ENCODE assay signal across 8 mouse cellular contexts in genomic region chr3:79842616-79843016, GRCm38 (mm10). TPM values are rescaled to one million over a fixed set of nuclear protein-coding genes. Genes with fewer than 3 reads are reported as not detected.
DNase-seq lines count a peak whose midpoint lies in the region; ATAC-seq and TF ChIP-seq lines count a peak whose summit lies in the region.

No protein-coding gene starts in this region.

- no peak for TF ChIP-seq RAD21 in CH12.LX (IDR thresholded peaks at IDR 0.05; ENCODE audit: low read depth, low read length)

- peak overlapping the region in 1 of 3 experiments; percentile 38 for H3K4me3 ChIP-seq in CH12.LX (replicated peaks in 1 of 3; ENCODE audit: low read depth in 2 of 3, low read length in 2 of 3, poor library complexity in 1 of 3)
- peak overlapping the region; percentile 48 for H3K4me3 ChIP-seq in forebrain, embryonic 15.5 days
- H3K4me3 ChIP-seq in layer of hippocampus, adult 2 months = peak overlapping the region; percentile 69
- peak overlapping the region; percentile 56 for H3K4me3 ChIP-seq in lung, embryonic 15.5 days
- H3K4me3 ChIP-seq in olfactory bulb, adult 2 months (ENCODE audit: insufficient read depth, low read depth, low read length) = peak overlapping the region; percentile 55

- no peaks in the 10 kb centered on the region for H3K27me3 ChIP-seq in CH12.LX (replicated peaks)
- H3K27me3 ChIP-seq in forebrain, embryonic 15.5 days = no peaks in the 10 kb centered on the region
- H3K27me3 ChIP-seq in lung, embryonic 15.5 days = no peaks in the 10 kb centered on the region

- H3K79me2 ChIP-seq in CH12.LX (replicated peaks; ENCODE audit: control insufficient read depth, extremely low read depth, insufficient read depth, poor library complexity, severe bottlenecking) = no peaks in the 10 kb centered on the region

- in situ Hi-C loops in CH12.LX (cut with MboI; ENCODE audit: low pct_ligation_motif_present, low pct_unique_long_range_greater_than_20kb, low sequenced_read_pairs) = no loop called here

- peak; percentile 22 for DNase-seq in CH12.LX (ENCODE audit: extremely low read depth)
- peak; percentile 59 for DNase-seq in cerebellum, adult 11 months
- peak; percentile 70 to 75 for DNase-seq in heart, postnatal 36 days
- peak; percentile 58 to 67 for DNase-seq in layer of hippocampus, adult 2 months (ENCODE audit: low spot score in 2 of 2)
- DNase-seq in thymus, postnatal 0 days (ENCODE audit: low spot score) = peak; percentile 78

- peak; percentile 91 for ATAC-seq in forebrain, embryonic 15.5 days (replicated peaks)
- ATAC-seq in lung, embryonic 15.5 days (ENCODE audit: borderline replicate concordance, extremely low read depth, low FRiP score, low TSS enrichment) = peak; percentile 83

- dilution Hi-C loops in CH12.LX (cut with MboI; ENCODE audit: extremely low pct_ligation_motif_present, extremely low pct_unique_long_range_greater_than_20kb, low sequenced_read_pairs) = no loop called here

- 0 out of 2 replicates have a peak overlapping the region, but pooled peaks have one; percentile 42 for H3K4me2 ChIP-seq in CH12.LX (ENCODE audit: insufficient read depth, low read depth, poor library complexity, severe bottlenecking)
- H3K4me2 ChIP-seq in forebrain, embryonic 15.5 days (replicated peaks) = peak overlapping the region; percentile 60
- peak overlapping the region; percentile 69 for H3K4me2 ChIP-seq in lung, embryonic 15.5 days

- 0 out of 2 replicates have a peak, but pooled peaks have one; percentile 6 for TF ChIP-seq POLR2A in CH12.LX (IDR thresholded peaks at IDR 0.05; ENCODE audit: low read depth, low read length)
- no peak for TF ChIP-seq POLR2A in olfactory bulb, adult 2 months (IDR thresholded peaks at IDR 0.05; ENCODE audit: insufficient read depth, low read depth, low read length)

- TF ChIP-seq CTCF in CH12.LX (conservative IDR thresholded peaks at IDR 0.05 in 1 of 2, IDR thresholded peaks at IDR 0.05 in 1 of 2; ENCODE audit: low read depth in 2 of 2, low read length in 2 of 2) = no peak
- no peak for TF ChIP-seq CTCF in layer of hippocampus, adult 2 months (conservative IDR thresholded peaks at IDR 0.05)
- TF ChIP-seq CTCF in olfactory bulb, adult 2 months (IDR thresholded peaks at IDR 0.05; ENCODE audit: insufficient read depth, low read depth, low read length) = no peak

- no peak overlapping the region for H3K27ac ChIP-seq in CH12.LX (ENCODE audit: insufficient read depth, low read depth)
- no peak overlapping the region for H3K27ac ChIP-seq in forebrain, embryonic 15.5 days (replicated peaks)
- peak overlapping the region; percentile 94 for H3K27ac ChIP-seq in layer of hippocampus, adult 2 months
- peak overlapping the region; percentile 74 for H3K27ac ChIP-seq in lung, embryonic 15.5 days
- no peak overlapping the region for H3K27ac ChIP-seq in olfactory bulb, adult 2 months (ENCODE audit: insufficient read depth, low read depth, low read length)

- H3K9me3 ChIP-seq in CH12.LX (replicated peaks; ENCODE audit: low read length) = no peaks in the 10 kb centered on the region
- no peaks in the 10 kb centered on the region for H3K9me3 ChIP-seq in forebrain, embryonic 15.5 days
- H3K9me3 ChIP-seq in lung, embryonic 15.5 days = no peaks in the 10 kb centered on the region

- no peaks in the 10 kb centered on the region for H3K36me3 ChIP-seq in CH12.LX (replicated peaks in 1 of 2; ENCODE audit: control insufficient read depth in 1 of 2, insufficient read depth in 1 of 2, low read length in 1 of 2)
- no peaks in the 10 kb centered on the region for H3K36me3 ChIP-seq in forebrain, embryonic 15.5 days
- no peaks in the 10 kb centered on the region for H3K36me3 ChIP-seq in lung, embryonic 15.5 days

- WGBS in forebrain, embryonic 15.5 days = 2% methylated on average over 19 of the region's 19 CpGs
- WGBS in lung, embryonic 15.5 days = 1% methylated on average over 19 of the region's 19 CpGs
- under 1% methylated on average over 19 of the region's 19 CpGs for WGBS in olfactory bulb, adult 2 months

- intact Hi-C loops in heart, postnatal 36 days (cut with DNase I) = no loop called here

- H3K4me1 ChIP-seq in CH12.LX (ENCODE audit: control insufficient read depth in 1 of 2, insufficient read depth in 2 of 2) = no peaks in the 10 kb centered on the region; a peak in 1 of 4 replicates
- H3K4me1 ChIP-seq in forebrain, embryonic 15.5 days = peaks cover 11% of the 10 kb centered on the region; the same call in 1 of the 2 replicates
- peaks cover 4% of the 10 kb centered on the region for H3K4me1 ChIP-seq in lung, embryonic 15.5 days
- no peaks in the 10 kb centered on the region for H3K4me1 ChIP-seq in olfactory bulb, adult 2 months (ENCODE audit: control insufficient read depth, insufficient read depth, low read length)

- TF ChIP-seq EP300 in CH12.LX (IDR thresholded peaks at IDR 0.05; ENCODE audit: low read length) = no peak

- H3K9ac ChIP-seq in CH12.LX (ENCODE audit: insufficient read depth, low read depth) = no peak overlapping the region
- H3K9ac ChIP-seq in forebrain, embryonic 15.5 days (replicated peaks) = 0 out of 2 replicates have a peak overlapping the region, but pooled peaks have one; percentile 39
- peak overlapping the region; percentile 60 for H3K9ac ChIP-seq in lung, embryonic 15.5 days

TF ChIP-seq in CH12.LX, 34 proteins besides CTCF, POLR2A, EP300 and RAD21:
- TF ChIP-seq NRF1 (IDR thresholded peaks at IDR 0.05; ENCODE audit: low read depth, low read length) (no peak), IRF4 (IDR thresholded peaks at IDR 0.05; ENCODE audit: low read depth, low read length) (no peak), MYC (IDR thresholded peaks at IDR 0.05; ENCODE audit: low read depth, low read length) (no peak), NELFE (IDR thresholded peaks at IDR 0.05; ENCODE audit: low read depth, low read length) (no peak), RCOR1 (conservative IDR thresholded peaks at IDR 0.05; ENCODE audit: low read depth, low read length) (no peak), ZC3H11A (IDR thresholded peaks at IDR 0.05; ENCODE audit: low read depth, low read length) (no peak), HCFC1 (IDR thresholded peaks at IDR 0.05; ENCODE audit: low read depth, low read length) (no peak), TCF12 (IDR thresholded peaks at IDR 0.05; ENCODE audit: low read depth, low read length) (no peak), CHD2 (IDR thresholded peaks at IDR 0.05; ENCODE audit: low read length) (no peak), JUN (IDR thresholded peaks at IDR 0.05; ENCODE audit: insufficient read depth, low read depth, low read length) (no peak), E2F4 (IDR thresholded peaks at IDR 0.05; ENCODE audit: insufficient replicate concordance, low read depth, low read length) (no peak), ETS1 (conservative IDR thresholded peaks at IDR 0.05; ENCODE audit: low read depth, low read length) (no peak), MEF2A (IDR thresholded peaks at IDR 0.05; ENCODE audit: borderline replicate concordance, low read depth, low read length) (no peak), MXI1 (IDR thresholded peaks at IDR 0.05; ENCODE audit: low read depth, low read length) (no peak), JUND (conservative IDR thresholded peaks at IDR 0.05; ENCODE audit: low read depth, low read length) (no peak)

RNA-seq across cellular contexts. Expression of gene Tmem144, which starts 10.0 kb away (rescaled TPM):
- total RNA-seq in CH12.LX (2012; rRNA removed) (0.55 and 0.59 TPM in 2 replicates), CH12.LX (2014; rRNA removed) (1.00 and 2.0 TPM in 2 replicates)
- polyA plus RNA-seq in CH12.LX (2012; ENCODE audit: insufficient read length, low read depth) = 1.3 and 1.6 TPM in 2 replicates
- polyA plus RNA-seq in forebrain, embryonic 15.5 days (2015; fragmentation: Nextera tagmentation; extraction: Ambion mirVana) = 1.6 and 1.8 TPM in 2 replicates
- 10 to 100 TPM; 12.2 to 13.4 TPM for total RNA-seq in heart, postnatal 36 days (2021)
- 10 to 100 TPM; 18.3 to 23.4 TPM for total RNA-seq in layer of hippocampus, adult 2 months (2021)
- 4.9 and 5.2 TPM in 2 replicates for polyA plus RNA-seq in lung, embryonic 15.5 days (2015; fragmentation: Nextera tagmentation; extraction: Ambion mirVana)
- not detected in 2 replicates for polyA plus RNA-seq in olfactory bulb, adult 2 months (2012; ENCODE audit: insufficient read depth, insufficient read length, low replicate concordance, missing spikeins)
- 1.6 TPM in 2 replicates for polyA plus RNA-seq in thymus, postnatal 0 days (2015; fragmentation: Nextera tagmentation; extraction: Ambion mirVana)

RNA-seq across cellular contexts. Expression of gene Fam198b, which starts 41.7 kb away (rescaled TPM):
- total RNA-seq in CH12.LX (2012; rRNA removed) (1.2 and 1.8 TPM in 2 replicates), CH12.LX (2014; rRNA removed) (6.7 and 8.5 TPM in 2 replicates)
- 4.0 and 5.9 TPM in 2 replicates for polyA plus RNA-seq in CH12.LX (2012; ENCODE audit: insufficient read length, low read depth)
- 0.88 and 2.4 TPM in 2 replicates for polyA plus RNA-seq in forebrain, embryonic 15.5 days (2015; fragmentation: Nextera tagmentation; extraction: Ambion mirVana)
- total RNA-seq in heart, postnatal 36 days (2021) = 10 to 100 TPM; 18.5 to 19.7 TPM
- 1 to 10 TPM; 4.8 to 5.8 TPM for total RNA-seq in layer of hippocampus, adult 2 months (2021)
- 23.6 and 27.1 TPM in 2 replicates for polyA plus RNA-seq in lung, embryonic 15.5 days (2015; fragmentation: Nextera tagmentation; extraction: Ambion mirVana)
- not detected in 2 replicates for polyA plus RNA-seq in olfactory bulb, adult 2 months (2012; ENCODE audit: insufficient read depth, insufficient read length, low replicate concordance, missing spikeins)
- 2.4 and 3.2 TPM in 2 replicates for polyA plus RNA-seq in thymus, postnatal 0 days (2015; fragmentation: Nextera tagmentation; extraction: Ambion mirVana)

Comparison
In these comparisons a context has a peak if more than half of its experiments do, and no peak if none do; other contexts are left out.
1. DNase-seq: peak in every context shown above with its lines; median percentile 78 in thymus, postnatal 0 days; 72 in heart, postnatal 36 days; 62 in layer of hippocampus, adult 2 months; 59 in cerebellum, adult 11 months; 22 in CH12.LX.
2. H3K27ac ChIP-seq: peak in layer of hippocampus, adult 2 months (single experiment) and lung, embryonic 15.5 days (single experiment); none in CH12.LX (single experiment), forebrain, embryonic 15.5 days (single experiment) and olfactory bulb, adult 2 months (single experiment).
3. Peak in every context shown above with its lines, with median percentiles within 50 percentile points of each other: H3K4me2 ChIP-seq.